Comparison of ENCODE assay signal across 9 mouse cellular contexts in the genomic region with DNA sequence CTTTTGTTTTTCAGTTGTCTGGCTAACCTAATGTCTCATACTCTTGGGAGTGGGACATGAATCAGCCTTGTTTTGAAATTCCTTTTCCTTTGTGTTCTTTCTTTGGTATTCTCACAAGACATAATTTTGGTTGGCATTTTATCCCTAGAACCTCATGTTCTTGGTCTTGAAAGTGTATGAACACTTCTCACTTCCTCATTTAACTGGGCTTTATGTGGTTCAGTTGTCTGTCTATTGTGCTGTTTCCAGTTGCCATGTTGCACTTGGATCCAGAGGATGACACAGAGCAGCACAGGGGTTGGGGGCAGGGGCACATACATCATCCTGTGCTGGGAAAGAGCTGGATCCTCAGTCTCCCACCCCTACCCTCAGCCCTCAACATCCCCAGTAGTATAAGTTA. TPM values are rescaled to one million over a fixed set of nuclear protein-coding genes. Genes with fewer than 3 reads are reported as not detected.
A peak's percentile ranks its signal among the peaks of the same experiment; 100 is the strongest.
DNase-seq lines count a peak whose midpoint lies in the region; ATAC-seq lines count a peak whose summit lies in the region.
"Had no signal": no experiment of that assay in that cellular context is flagged by ENCODE, and none has a peak within 500 bp of the region (broad histone marks: within the 10 kb centered on the region; RNA-seq: fewer than 3 reads in every experiment).

No protein-coding gene starts in this region.

- H3K9ac ChIP-seq in heart, embryonic 11.5 days (ENCODE audit: low read depth, low read length), result no peak overlapping the region
- H3K9ac ChIP-seq in heart, embryonic 16.5 days (ENCODE audit: low read length), result peak overlapping the region; percentile 25; the same call in 1 of the 2 replicates

- no peaks in the 10 kb centered on the region for H3K9me3 ChIP-seq in heart, embryonic 11.5 days (replicated peaks; ENCODE audit: control insufficient read depth, low read length)
- H3K9me3 ChIP-seq in heart, embryonic 16.5 days (replicated peaks; ENCODE audit: control insufficient read depth, low read length), result no peaks in the 10 kb centered on the region

- no peak overlapping the region for H3K4me3 ChIP-seq in heart, embryonic 11.5 days (ENCODE audit: low read depth, low read length)
- peak overlapping the region; percentile 63 for H3K4me3 ChIP-seq in heart, embryonic 16.5 days (ENCODE audit: low read length)
- H3K4me3 ChIP-seq in macrophage (ENCODE audit: inconsistent target), result peak overlapping the region; percentile 82; the same call in 1 of the 2 replicates

- ATAC-seq in heart, embryonic 11.5 days (replicated peaks; ENCODE audit: insufficient number of reproducible peaks, low FRiP score, low TSS enrichment), result no peak
- no peak for ATAC-seq in heart, embryonic 16.5 days (replicated peaks; ENCODE audit: extremely low read depth, insufficient read depth, low FRiP score)

- H3K27ac ChIP-seq in heart, embryonic 11.5 days (ENCODE audit: low read depth, low read length), result no peak overlapping the region
- H3K27ac ChIP-seq in heart, embryonic 16.5 days (ENCODE audit: low read length), result no peak overlapping the region; the same call in 1 of the 2 replicates
- H3K27ac ChIP-seq in macrophage, result peak overlapping the region; percentile 92

- no peaks in the 10 kb centered on the region for H3K36me3 ChIP-seq in heart, embryonic 11.5 days (ENCODE audit: control insufficient read depth, insufficient read depth, low read length)
- H3K36me3 ChIP-seq in heart, embryonic 16.5 days (ENCODE audit: control insufficient read depth, insufficient read depth), result no peaks in the 10 kb centered on the region
- H3K36me3 ChIP-seq in macrophage (ENCODE audit: inconsistent target), result peaks cover 3% of the 10 kb centered on the region; the same call in 1 of the 2 replicates

- peaks cover 55% of the 10 kb centered on the region for H3K79me2 ChIP-seq in macrophage (ENCODE audit: inconsistent target)

- DNase-seq in heart, postnatal 4 days, result no peak
- peak; percentile 49 for DNase-seq in MEL-GATA-1-ER (ENCODE audit: extremely low read depth, low read depth)
- DNase-seq in layer of hippocampus, adult 18-20 months (ENCODE audit: low spot score in 2 of 2), result no peak
- no peak for DNase-seq in cerebellum, postnatal 14 days
- no peak for DNase-seq in urinary bladder, postnatal 4 days (ENCODE audit: low spot score in 2 of 2)
- DNase-seq: right cerebral cortex, adult 18-20 months had no signal

- peaks cover 11% of the 10 kb centered on the region; the same call in 1 of the 2 replicates for H3K4me1 ChIP-seq in heart, embryonic 11.5 days (ENCODE audit: control insufficient read depth, insufficient read depth, low read length)
- H3K4me1 ChIP-seq in heart, embryonic 16.5 days (ENCODE audit: control insufficient read depth, insufficient read depth, low read length), result peaks cover 14% of the 10 kb centered on the region

- H3K4me2 ChIP-seq in heart, embryonic 11.5 days, result peak overlapping the region; percentile 84
- H3K4me2 ChIP-seq in heart, embryonic 16.5 days (ENCODE audit: low read depth, low read length), result peak overlapping the region; percentile 80

- no peaks in the 10 kb centered on the region for H3K27me3 ChIP-seq in heart, embryonic 11.5 days (ENCODE audit: control insufficient read depth, insufficient read depth, low read length)
- H3K27me3 ChIP-seq in heart, embryonic 16.5 days (ENCODE audit: control insufficient read depth, insufficient read depth, low read length), result no peaks in the 10 kb centered on the region

RNA-seq across cellular contexts. Expression of gene Spop, which starts 2.1 kb away (rescaled TPM):
- 81.2 and 82.3 TPM in 2 replicates for polyA plus RNA-seq in heart, embryonic 11.5 days (2014; fragmentation: Nextera tagmentation; extraction: Ambion mirVana)
- total RNA-seq in heart, postnatal 4 days (2021), result 100 to 1,000 TPM; 111 to 133 TPM
- 135 and 157 TPM in 2 replicates for polyA plus RNA-seq in heart, embryonic 16.5 days (2015; fragmentation: Nextera tagmentation; extraction: Ambion mirVana)
- total RNA-seq in macrophage (2018; cell fraction: chromatin; rRNA removed), result 10 to 100 TPM; 45.3 to 93.7 (median 74.0) TPM
- 100 to 1,000 TPM in 3 of 26 experiments, 10 to 100 TPM in 23; 70.3 to 106 (median 85.7) TPM for total RNA-seq in macrophage (2018; cell fraction: cytosol; rRNA removed)
- 100 to 1,000 TPM in 1 of 26 experiments, 10 to 100 TPM in 25; 48.9 to 106 (median 80.9) TPM for total RNA-seq in macrophage (2018; cell fraction: nucleus; rRNA removed)
- polyA plus RNA-seq in macrophage (2018), result 73.4 to 91.8 TPM (median 81.3 TPM) in 3 replicates
- 100 to 1,000 TPM; 174 to 181 TPM for total RNA-seq in layer of hippocampus, adult 18-20 months (2021)

RNA-seq across cellular contexts. Expression of gene Slc35b1, which starts 31.4 kb away (rescaled TPM):
- 92.4 and 95.9 TPM in 2 replicates for polyA plus RNA-seq in heart, embryonic 11.5 days (2014; fragmentation: Nextera tagmentation; extraction: Ambion mirVana)
- total RNA-seq in heart, postnatal 4 days (2021), result 10 to 100 TPM; 57.1 to 60.5 TPM
- 71.2 and 73.0 TPM in 2 replicates for polyA plus RNA-seq in heart, embryonic 16.5 days (2015; fragmentation: Nextera tagmentation; extraction: Ambion mirVana)
- 10 to 100 TPM; 16.2 to 71.1 (median 44.2) TPM for total RNA-seq in macrophage (2018; cell fraction: chromatin; rRNA removed)
- total RNA-seq in macrophage (2018; cell fraction: cytosol; rRNA removed), result 10 to 100 TPM; 29.1 to 60.6 (median 47.8) TPM
- 100 to 1,000 TPM in 1 of 26 experiments, 10 to 100 TPM in 25; 34.6 to 107 (median 56.5) TPM for total RNA-seq in macrophage (2018; cell fraction: nucleus; rRNA removed)
- 38.7 to 66.0 TPM (median 52.4 TPM) in 3 replicates for polyA plus RNA-seq in macrophage (2018)
- total RNA-seq in layer of hippocampus, adult 18-20 months (2021), result 10 to 100 TPM; 58.5 to 68.8 TPM
